Mouse (Mus musculus): ENCODE results near the gene Crybg2.

DNA sequence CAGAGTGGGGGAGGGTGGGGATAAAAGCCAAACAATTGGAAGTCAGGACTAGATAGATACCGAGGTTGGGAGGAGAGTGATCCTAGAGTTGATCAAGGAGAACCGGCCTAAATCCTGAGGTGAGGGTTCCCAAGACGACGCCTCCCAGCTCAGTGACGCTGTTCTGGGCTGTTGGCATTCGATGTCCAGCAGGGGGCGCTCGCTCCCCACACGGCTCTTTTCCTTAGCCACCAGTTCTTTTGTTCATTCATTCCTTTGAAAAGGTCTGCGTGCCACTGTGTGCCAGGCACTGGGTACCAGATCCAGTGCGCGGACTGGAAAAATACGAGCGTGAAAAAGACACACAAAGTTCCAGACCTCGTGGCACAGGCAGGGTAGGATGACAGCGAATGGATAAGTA is 24.7 kb upstream of the Crybg2 start:
- peak; percentile 87 for TF ChIP-seq CTCF (conservative IDR thresholded peaks at IDR 0.05; ENCODE audit: low read length)
- TF ChIP-seq POU5F1 (IDR thresholded peaks at IDR 0.05; ENCODE audit: borderline replicate concordance, low read length), result no peak
